Mouse (Mus musculus) liver, adult 2 months (tissue): ENCODE data around the gene Klrb1. TPM values are rescaled to one million over a fixed set of nuclear protein-coding genes. Genes with fewer than 3 reads are reported as not detected.

Source experiments
- DNase-seq: peaks from one replicate; pipeline ENCODE4 v3.0.0-alpha.2; 2011; ENCODE audit warnings: low read depth, low spot score; ENCODE audit errors: extremely low read depth
- H3K27ac ChIP-seq: fragments of 200-500 bp; replicated peaks from 2 replicates; pipeline ENCODE4 v1.5.1; 2012; ENCODE audit warnings: low read depth, mild to moderate bottlenecking, control low read depth, inconsistent platforms, low read length; ENCODE audit not compliant: insufficient read depth
- H3K27me3 ChIP-seq: fragments of 200-500 bp; 2 replicates; pipeline ENCODE4 v1.6.1; 2012; ENCODE audit warnings: mild to moderate bottlenecking, moderate library complexity, low read length, inconsistent platforms; ENCODE audit not compliant: control insufficient read depth, insufficient read depth
- H3K36me3 ChIP-seq: fragments of 200-500 bp; 2 replicates; pipeline ENCODE4 v1.6.1; 2012; ENCODE audit warnings: low read length, inconsistent platforms; ENCODE audit not compliant: control insufficient read depth, insufficient read depth
- H3K4me1 ChIP-seq: fragments of 200-500 bp; 2 replicates; pipeline ENCODE4 v1.6.1; 2011; ENCODE audit warnings: low read length; ENCODE audit not compliant: control insufficient read depth, insufficient read depth
- H3K4me3 ChIP-seq: fragments of 200-500 bp; 2 replicates; pipeline ENCODE4 v1.5.1; 2011; ENCODE audit warnings: low read depth, mild to moderate bottlenecking, control low read depth, low read length, moderate library complexity; ENCODE audit not compliant: insufficient read depth
- H3K79me2 ChIP-seq: fragments of 200-500 bp; 2 replicates; pipeline ENCODE4 v1.6.1; 2012; ENCODE audit warnings: inconsistent platforms, mild to moderate bottlenecking, low read length, moderate library complexity; ENCODE audit not compliant: control insufficient read depth, insufficient read depth
- H3K9ac ChIP-seq: fragments of 200-500 bp; 2 replicates; pipeline ENCODE4 v1.6.1; 2012; ENCODE audit warnings: low read depth, mild to moderate bottlenecking, control low read depth, inconsistent platforms, low read length
- CTCF ChIP-seq: fragments of 200-500 bp; IDR thresholded peaks from 2 replicates; pipeline ENCODE4 v1.5.1; 2011; ENCODE audit warnings: low read depth, low read length, control low read depth
- POLR2A ChIP-seq: fragments of 200-500 bp; IDR thresholded peaks from 2 replicates; pipeline ENCODE4 v1.6.1; 2011; ENCODE audit warnings: low read length, control low read depth; ENCODE audit not compliant: insufficient read depth; ENCODE audit errors: extremely low read depth
- WGBS: fragments of 180-500 bp; shearing (Covaris S2); methylation state at CpG from one replicate; pipeline ENCODE4 v1.1.7; 2018; 5-methylcytosine and 5-hydroxymethylcytosine counted together
- polyA plus RNA-seq: library from polyadenylated mRNA; depleted of rRNA; stranded (reverse); fragments of >200 nt; gene quantifications from 2 replicates; pipeline ENCODE4 v1.2.3, GENCODE M21; 2012; rRNA removed
- total RNA-seq: library from RNA; depleted of rRNA; stranded (reverse); fragments of >200 nt; gene quantifications from 2 replicates; pipeline ENCODE4 v1.2.3, GENCODE M21; 2014; rRNA removed

The Klrb1 gene
- total and polyA plus RNA-seq, 2 experiments: not detected

DNA sequence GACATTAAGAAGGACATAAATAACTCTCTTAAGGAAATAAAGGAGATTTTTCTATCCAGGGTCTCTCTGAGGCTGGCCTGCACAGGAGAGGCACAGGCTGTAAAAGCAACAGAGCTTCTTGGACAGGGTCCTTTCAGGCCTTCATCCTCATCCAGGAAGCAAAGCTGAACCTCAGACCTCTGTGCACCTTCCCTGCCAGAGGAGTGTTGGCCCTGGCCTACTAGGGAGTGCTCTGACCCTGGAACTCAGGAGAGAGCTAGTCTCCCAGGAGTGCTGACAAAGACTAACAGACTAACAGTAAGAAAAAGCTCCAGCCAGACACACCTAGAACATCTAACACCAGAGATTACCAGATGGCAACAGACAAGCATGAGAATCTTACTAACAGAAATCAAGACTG lies 43.3 kb downstream of the Klrb1 start:
- no peaks in the 10 kb centered on the region for H3K79me2 ChIP-seq
- TF ChIP-seq CTCF: no peak
- no peak for TF ChIP-seq POLR2A

DNA sequence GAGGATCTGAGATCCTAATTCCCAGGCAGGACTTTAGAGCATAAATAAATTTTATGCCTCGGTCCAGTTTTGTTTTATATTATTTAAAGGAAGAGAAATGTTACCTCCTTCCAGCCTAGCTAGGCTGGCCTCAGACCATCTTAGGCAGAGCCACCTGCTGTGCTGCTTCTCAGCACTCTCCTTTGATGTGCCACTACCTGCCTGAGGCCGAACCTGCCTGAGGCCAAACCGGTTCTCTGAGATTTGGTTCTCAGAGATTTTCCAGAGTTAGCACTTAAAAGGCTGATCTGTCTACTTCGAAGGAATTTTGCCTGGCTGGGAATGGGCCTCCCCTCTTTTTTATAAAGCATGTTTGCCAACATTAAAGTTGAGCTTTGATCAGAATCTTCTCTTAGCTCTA lies 52.9 kb downstream of the Klrb1 start:
- Histone ChIP-seq H3K27me3 (no peaks in the 10 kb centered on the region), H3K36me3 (peaks cover 16% of the 10 kb centered on the region), H3K27ac (no peak overlapping the region), H3K79me2 (no peaks in the 10 kb centered on the region), H3K4me1 (no peaks in the 10 kb centered on the region), H3K9ac (no peak overlapping the region), H3K4me3 (no peak overlapping the region)
- no peak for DNase-seq
- 64% methylated on average over 4 of the region's 4 CpGs for WGBS
- TF ChIP-seq POLR2A (no peak), CTCF (no peak)

More for the DNA sequence above, 43.3 kb downstream of the Klrb1 start:
- H3K27ac ChIP-seq: no peak overlapping the region
- H3K27me3 ChIP-seq: no peaks in the 10 kb centered on the region
- DNase-seq: no peak
- H3K4me1 ChIP-seq: no peaks in the 10 kb centered on the region
- peaks cover 4% of the 10 kb centered on the region for H3K36me3 ChIP-seq
- H3K4me3 ChIP-seq: no peak overlapping the region
- H3K9ac ChIP-seq: no peak overlapping the region

DNA sequence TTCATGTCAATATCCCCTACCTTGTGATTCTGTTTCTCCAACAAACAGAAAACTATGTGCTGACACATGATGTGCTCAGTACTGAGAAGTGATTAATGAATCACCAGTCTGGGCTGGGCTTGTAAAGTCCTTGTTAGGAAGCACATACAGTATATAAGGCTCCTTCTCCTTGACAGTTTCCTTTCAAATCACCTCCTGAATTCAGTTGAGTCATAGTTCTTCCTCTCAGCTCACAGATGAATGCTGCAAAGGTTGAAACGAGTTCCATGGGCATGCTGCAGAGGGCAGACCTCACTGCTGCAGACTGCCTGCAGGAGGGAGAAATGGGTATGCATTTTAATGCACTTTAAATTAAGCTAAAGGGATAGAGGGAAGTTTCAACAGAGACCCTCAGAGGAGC lies 60.7 kb downstream of the Klrb1 start, which contains the start of gene Clec2h:
Clec2h (plus strand) TSS at position 180 of the 400 bp plus-strand sequence.
- H3K4me1 ChIP-seq: no peaks in the 10 kb centered on the region; the same call in 1 of the 2 replicates
- no peaks in the 10 kb centered on the region for H3K27me3 ChIP-seq
- WGBS: 3% methylated on average over 1 of the region's 1 CpGs
- peak within 1 kb of the TSS; percentile 65 for H3K27ac ChIP-seq
- peak; percentile 72 for DNase-seq
- no peaks in the 10 kb centered on the region for H3K36me3 ChIP-seq
- no peaks in the 10 kb centered on the region for H3K79me2 ChIP-seq
- peak within 1 kb of the TSS; percentile 10 for H3K4me3 ChIP-seq
- TF ChIP-seq POLR2A (no peak), CTCF (peak; percentile 61)
- peak within 1 kb of the TSS; percentile 50 for H3K9ac ChIP-seq

DNA sequence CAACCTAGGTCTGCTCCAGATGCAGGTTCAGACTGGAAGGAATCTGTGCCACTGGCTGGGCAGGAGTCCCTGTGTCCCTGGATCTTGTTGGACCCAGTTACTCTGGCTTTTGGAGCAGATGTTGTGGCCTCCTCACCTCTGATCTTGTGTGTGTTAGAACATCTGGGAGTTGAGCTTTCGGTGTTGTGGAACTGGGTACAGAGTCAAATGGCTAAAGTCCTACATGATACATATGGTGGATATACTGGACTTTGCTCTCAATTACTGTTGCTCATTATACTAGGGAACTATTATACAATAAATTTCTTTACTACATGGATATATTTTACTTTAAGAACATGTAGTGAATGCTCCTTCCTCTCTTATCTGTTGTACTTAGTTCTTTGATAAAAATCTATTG lies 61.6 kb downstream of the Klrb1 start:
- Histone ChIP-seq H3K4me1 (no peaks in the 10 kb centered on the region; the same call in 1 of the 2 replicates), H3K27me3 (no peaks in the 10 kb centered on the region), H3K9ac (no peak overlapping the region), H3K27ac (no peak overlapping the region; the same call in 1 of the 2 replicates), H3K36me3 (no peaks in the 10 kb centered on the region), H3K4me3 (no peak overlapping the region), H3K79me2 (no peaks in the 10 kb centered on the region)
- peak; percentile 27 for DNase-seq
- 42% methylated on average over 1 of the region's 1 CpGs for WGBS
- TF ChIP-seq CTCF (no peak), POLR2A (no peak)

Other genes with a start within 250 kb of the Klrb1 start
- 1,917 and 2,554 TPM in 2 replicates for gene Pzp, start 196.3 kb downstream of the Klrb1 start, total RNA-seq
- 1,366 and 1,553 TPM in 2 replicates for gene Pzp, start 196.3 kb downstream of the Klrb1 start, polyA plus RNA-seq
- gene A2ml1, start 141.5 kb downstream of the Klrb1 start, total RNA-seq: 3.8 and 8.8 TPM in 2 replicates
- 3.7 and 7.5 TPM in 2 replicates for gene A2ml1, start 141.5 kb downstream of the Klrb1 start, polyA plus RNA-seq
- gene Klrb1a, start 99.5 kb downstream of the Klrb1 start, total RNA-seq: not detected in 2 replicates
- gene Klrb1a, start 99.5 kb downstream of the Klrb1 start, polyA plus RNA-seq: not detected in 2 replicates
- 9.0 and 25.9 TPM in 2 replicates for gene Clec2h, start 60.7 kb downstream of the Klrb1 start, total RNA-seq
- gene Clec2h, start 60.7 kb downstream of the Klrb1 start, polyA plus RNA-seq: 0.22 and 0.62 TPM in 2 replicates
- 0.74 and 1.1 TPM in 2 replicates for gene Klrb1c, start 66.2 kb upstream of the Klrb1 start, total RNA-seq
- gene Klrb1c, start 66.2 kb upstream of the Klrb1 start, polyA plus RNA-seq: 0.13 and 0.17 TPM in 2 replicates
- gene Gm44511, start 103.3 kb upstream of the Klrb1 start, total RNA-seq: 0.37 TPM in 1 of 2 replicates, not detected in the other
- not detected in 2 replicates for gene Gm44511, start 103.3 kb upstream of the Klrb1 start, polyA plus RNA-seq
- gene Klrb1b, start 103.3 kb upstream of the Klrb1 start, total RNA-seq: 0.07 and 0.09 TPM in 2 replicates
- not detected in 2 replicates for gene Klrb1b, start 103.3 kb upstream of the Klrb1 start, polyA plus RNA-seq
- 0.60 and 0.65 TPM in 2 replicates for gene Clec2i, start 164.5 kb upstream of the Klrb1 start, total RNA-seq
- gene Clec2i, start 164.5 kb upstream of the Klrb1 start, polyA plus RNA-seq: 0.07 and 0.10 TPM in 2 replicates
- gene BC035044, start 168.1 kb upstream of the Klrb1 start, total RNA-seq: 1.1 and 3.3 TPM in 2 replicates
- 0.15 and 0.31 TPM in 2 replicates for gene BC035044, start 168.1 kb upstream of the Klrb1 start, polyA plus RNA-seq
- 0.20 TPM in 1 of 2 replicates, not detected in the other for gene Clec2g, start 211.3 kb upstream of the Klrb1 start, total RNA-seq
- gene Clec2g, start 211.3 kb upstream of the Klrb1 start, polyA plus RNA-seq: not detected in 2 replicates